Mouse (Mus musculus): ENCODE data around the gene Grcc10. TPM values are rescaled to one million over a fixed set of nuclear protein-coding genes. Genes with fewer than 3 reads are reported as not detected.

Grcc10 gene
- polyA plus RNA-seq, 1 experiment from 2014 or later: 447 TPM

- Histone ChIP-seq H3K4me1 (ENCODE audit: control insufficient read depth, insufficient read depth, low read length) (peaks cover 26% of the 10 kb centered on the region), H3K27ac (ENCODE audit: low read length) (peak overlapping the region; percentile 99), H3K9me3 (replicated peaks; ENCODE audit: control insufficient read depth, low read length) (no peaks in the 10 kb centered on the region), H3K36me3 (ENCODE audit: control insufficient read depth, insufficient read depth) (peaks cover 10% of the 10 kb centered on the region), H3K4me2 (ENCODE audit: low read depth, low read length) (peak overlapping the region; percentile 78), H3K9ac (ENCODE audit: low read length) (peak overlapping the region; percentile 92), H3K27me3 (ENCODE audit: control insufficient read depth, insufficient read depth, low read length) (no peaks in the 10 kb centered on the region), H3K4me3 (ENCODE audit: low read length) (peak overlapping the region; percentile 75)
- WGBS: under 1% methylated on average over 26 of the region's 29 CpGs
- ATAC-seq (replicated peaks; ENCODE audit: extremely low read depth, insufficient read depth, low FRiP score): peak; percentile 10
These were observed 825 bp downstream of the Grcc10 start for GRCm38 (mm10) chr6:124740211-124740887.

GRCm38 (mm10) chr6:124739231-124739796, 1.9 kb downstream of the Grcc10 start:
- peaks cover 8% of the 10 kb centered on the region for H3K36me3 ChIP-seq (ENCODE audit: control insufficient read depth, insufficient read depth)
- WGBS: 87% methylated on average over 10 of the region's 10 CpGs
- H3K4me3 ChIP-seq (ENCODE audit: low read length): no peak overlapping the region
- H3K9ac ChIP-seq (ENCODE audit: low read length): peak overlapping the region; percentile 92
- no peaks in the 10 kb centered on the region for H3K9me3 ChIP-seq (replicated peaks; ENCODE audit: control insufficient read depth, low read length)
- H3K27me3 ChIP-seq (ENCODE audit: control insufficient read depth, insufficient read depth, low read length): no peaks in the 10 kb centered on the region
- peaks cover 22% of the 10 kb centered on the region for H3K4me1 ChIP-seq (ENCODE audit: control insufficient read depth, insufficient read depth, low read length)
- no peak overlapping the region; the same call in 1 of the 2 replicates for H3K27ac ChIP-seq (ENCODE audit: low read length)
- no peak overlapping the region for H3K4me2 ChIP-seq (ENCODE audit: low read depth, low read length)
- ATAC-seq (replicated peaks; ENCODE audit: extremely low read depth, insufficient read depth, low FRiP score): no peak

- Histone ChIP-seq H3K9me3 (replicated peaks; ENCODE audit: control insufficient read depth, low read length) (no peaks in the 10 kb centered on the region), H3K4me2 (ENCODE audit: low read depth, low read length) (peak within 1 kb of the TSS; percentile 38), H3K27me3 (ENCODE audit: control insufficient read depth, insufficient read depth, low read length) (no peaks in the 10 kb centered on the region), H3K36me3 (ENCODE audit: control insufficient read depth, insufficient read depth) (peaks cover 8% of the 10 kb centered on the region), H3K4me1 (ENCODE audit: control insufficient read depth, insufficient read depth, low read length) (peaks cover 22% of the 10 kb centered on the region), H3K4me3 (ENCODE audit: low read length) (peak within 1 kb of the TSS; percentile 18), H3K9ac (ENCODE audit: low read length) (peak within 1 kb of the TSS; percentile 92), H3K27ac (ENCODE audit: low read length) (peak within 1 kb of the TSS; percentile 40)
- 28% methylated on average over 15 of the region's 15 CpGs for WGBS
- no peak for ATAC-seq (replicated peaks; ENCODE audit: extremely low read depth, insufficient read depth, low FRiP score)
These were observed 2.6 kb downstream of the Grcc10 start, which contains the start of gene Ptpn6 for GRCm38 (mm10) chr6:124738511-124739023. Gene Ptpn6 (minus strand): TSS chr6:124738714.

GRCm38 (mm10) chr6:124737040-124737439, 4.1 kb downstream of the Grcc10 start:
- Histone ChIP-seq H3K4me3 (ENCODE audit: low read length) (no peak overlapping the region), H3K9me3 (replicated peaks; ENCODE audit: control insufficient read depth, low read length) (no peaks in the 10 kb centered on the region), H3K4me1 (ENCODE audit: control insufficient read depth, insufficient read depth, low read length) (peaks cover 22% of the 10 kb centered on the region), H3K36me3 (ENCODE audit: control insufficient read depth, insufficient read depth) (0 out of 2 replicates have a peak, but pooled peaks cover 2% of the 10 kb centered on the region), H3K27me3 (ENCODE audit: control insufficient read depth, insufficient read depth, low read length) (no peaks in the 10 kb centered on the region), H3K4me2 (ENCODE audit: low read depth, low read length) (no peak overlapping the region), H3K27ac (ENCODE audit: low read length) (no peak overlapping the region), H3K9ac (ENCODE audit: low read length) (no peak overlapping the region)
- no peak for ATAC-seq (replicated peaks; ENCODE audit: extremely low read depth, insufficient read depth, low FRiP score)
- 86% methylated on average over 11 of the region's 11 CpGs for WGBS

GRCm38 (mm10) chr6:124734417-124734816, 6.8 kb downstream of the Grcc10 start:
- no peak overlapping the region for H3K9ac ChIP-seq (ENCODE audit: low read length)
- H3K9me3 ChIP-seq (replicated peaks; ENCODE audit: control insufficient read depth, low read length): no peaks in the 10 kb centered on the region
- no peak overlapping the region for H3K4me3 ChIP-seq (ENCODE audit: low read length)
- H3K4me1 ChIP-seq (ENCODE audit: control insufficient read depth, insufficient read depth, low read length): peaks cover 11% of the 10 kb centered on the region
- H3K4me2 ChIP-seq (ENCODE audit: low read depth, low read length): no peak overlapping the region
- WGBS: 90% methylated on average over 3 of the region's 3 CpGs
- no peak overlapping the region for H3K27ac ChIP-seq (ENCODE audit: low read length)
- ATAC-seq (replicated peaks; ENCODE audit: extremely low read depth, insufficient read depth, low FRiP score): no peak
- H3K27me3 ChIP-seq (ENCODE audit: control insufficient read depth, insufficient read depth, low read length): no peaks in the 10 kb centered on the region
- H3K36me3 ChIP-seq (ENCODE audit: control insufficient read depth, insufficient read depth): 0 out of 2 replicates have a peak, but pooled peaks cover 2% of the 10 kb centered on the region

GRCm38 (mm10) chr6:124732476-124733370, 8.5 kb downstream of the Grcc10 start:
- H3K9ac ChIP-seq (ENCODE audit: low read length): peak overlapping the region; percentile 51; the same call in 1 of the 2 replicates
- 0 out of 2 replicates have a peak overlapping the region, but pooled peaks have one; percentile 2 for H3K27ac ChIP-seq (ENCODE audit: low read length)
- H3K27me3 ChIP-seq (ENCODE audit: control insufficient read depth, insufficient read depth, low read length): no peaks in the 10 kb centered on the region
- peak overlapping the region; percentile 30 for H3K4me2 ChIP-seq (ENCODE audit: low read depth, low read length)
- H3K9me3 ChIP-seq (replicated peaks; ENCODE audit: control insufficient read depth, low read length): no peaks in the 10 kb centered on the region
- peak; percentile 56; the same call in 1 of the 2 replicates for ATAC-seq (replicated peaks; ENCODE audit: extremely low read depth, insufficient read depth, low FRiP score)
- H3K36me3 ChIP-seq (ENCODE audit: control insufficient read depth, insufficient read depth): no peaks in the 10 kb centered on the region
- WGBS: 55% methylated on average over 19 of the region's 19 CpGs
- H3K4me3 ChIP-seq (ENCODE audit: low read length): peak overlapping the region; percentile 33
- H3K4me1 ChIP-seq (ENCODE audit: control insufficient read depth, insufficient read depth, low read length): no peaks in the 10 kb centered on the region

- Histone ChIP-seq H3K36me3 (ENCODE audit: control insufficient read depth, insufficient read depth) (no peaks in the 10 kb centered on the region), H3K4me2 (ENCODE audit: low read depth, low read length) (no peak overlapping the region), H3K27me3 (ENCODE audit: control insufficient read depth, insufficient read depth, low read length) (no peaks in the 10 kb centered on the region), H3K27ac (ENCODE audit: low read length) (no peak overlapping the region), H3K9me3 (replicated peaks; ENCODE audit: control insufficient read depth, low read length) (no peaks in the 10 kb centered on the region), H3K4me1 (ENCODE audit: control insufficient read depth, insufficient read depth, low read length) (no peaks in the 10 kb centered on the region), H3K4me3 (ENCODE audit: low read length) (no peak overlapping the region), H3K9ac (ENCODE audit: low read length) (no peak overlapping the region; the same call in 1 of the 2 replicates)
- ATAC-seq (replicated peaks; ENCODE audit: extremely low read depth, insufficient read depth, low FRiP score): no peak
- 75% methylated on average over 7 of the region's 7 CpGs for WGBS
These were observed 10.1 kb downstream of the Grcc10 start for GRCm38 (mm10) chr6:124731038-124731437.

GRCm38 (mm10) chr6:124729850-124730705, 11.1 kb downstream of the Grcc10 start:
- 0 out of 2 replicates have a peak, but pooled peaks have one; percentile 7 for ATAC-seq (replicated peaks; ENCODE audit: extremely low read depth, insufficient read depth, low FRiP score)

More at GRCm38 (mm10) chr6:124729850-124730705, 11.1 kb downstream of the Grcc10 start:
- Histone ChIP-seq H3K4me3 (ENCODE audit: low read length) (no peak overlapping the region), H3K27me3 (ENCODE audit: control insufficient read depth, insufficient read depth, low read length) (no peaks in the 10 kb centered on the region), H3K4me2 (ENCODE audit: low read depth, low read length) (0 out of 2 replicates have a peak overlapping the region, but pooled peaks have one; percentile 21), H3K36me3 (ENCODE audit: control insufficient read depth, insufficient read depth) (no peaks in the 10 kb centered on the region), H3K4me1 (ENCODE audit: control insufficient read depth, insufficient read depth, low read length) (no peaks in the 10 kb centered on the region), H3K9me3 (replicated peaks; ENCODE audit: control insufficient read depth, low read length) (no peaks in the 10 kb centered on the region), H3K9ac (ENCODE audit: low read length) (no peak overlapping the region), H3K27ac (ENCODE audit: low read length) (peak overlapping the region; percentile 51)
- WGBS: 62% methylated on average over 8 of the region's 8 CpGs

All from heart, embryonic 16.5 days (tissue).